Mouse (Mus musculus) mammary gland, adult 2 months (tissue): ENCODE results near the gene Oog4. TPM values are rescaled to one million over a fixed set of nuclear protein-coding genes. Genes with fewer than 3 reads are reported as not detected.

Experiments used
- polyA plus RNA-seq: library from polyadenylated mRNA; depleted of rRNA; stranded (reverse); fragments of >200 nt; gene quantifications from 2 replicates; pipeline ENCODE4 v1.2.3, GENCODE M21; 2012; ENCODE audit warnings: low replicate concordance; rRNA removed

Oog4 gene
- polyA plus RNA-seq = not detected in 2 replicates

GRCm38 (mm10) chr4:143450224-143450623 lies at the start of gene Oog4:
Oog4 (minus strand) TSS chr4:143450324.

GRCm38 (mm10) chr4:143412219-143413092 lies 37.7 kb downstream of the Oog4 start, which contains the start of gene Pramef8:
Pramef8 (plus strand) TSS chr4:143412426.

GRCm38 (mm10) chr4:143394181-143394580 lies 55.9 kb downstream of the Oog4 start, which contains the start of gene Pramel1:
Pramel1 (plus strand) TSS chr4:143394428.

Other genes with a start within 250 kb of the Oog4 start
- 10.0 and 11.2 TPM in 2 replicates for gene Prdm2, start 237.3 kb downstream of the Oog4 start, polyA plus RNA-seq
- 4.9 and 9.3 TPM in 2 replicates for gene Pdpn, start 150.8 kb downstream of the Oog4 start, polyA plus RNA-seq
- gene Lrrc38, start 100.6 kb downstream of the Oog4 start, polyA plus RNA-seq = 8.2 TPM in 1 of 2 replicates, not detected in the other
- gene Pramel1, start 55.9 kb downstream of the Oog4 start, polyA plus RNA-seq = not detected in 2 replicates
- gene Pramef8, start 37.9 kb downstream of the Oog4 start, polyA plus RNA-seq = 5.3 and 9.7 TPM in 2 replicates
- not detected in 2 replicates for gene Gm13043, start 61.0 kb upstream of the Oog4 start, polyA plus RNA-seq
- not detected in 2 replicates for gene Gm13040, start 85.6 kb upstream of the Oog4 start, polyA plus RNA-seq
- not detected in 2 replicates for gene BC080695, start 101.4 kb upstream of the Oog4 start, polyA plus RNA-seq
- not detected in 2 replicates for gene Gm13057, start 101.4 kb upstream of the Oog4 start, polyA plus RNA-seq
- not detected in 2 replicates for gene Gm13083, start 164.7 kb upstream of the Oog4 start, polyA plus RNA-seq
- gene Gm13088, start 206.9 kb upstream of the Oog4 start, polyA plus RNA-seq = not detected in 2 replicates